Mouse (Mus musculus) left cerebral cortex, adult 2 months (tissue): ENCODE data around the gene Dennd4a. TPM values are rescaled to one million over a fixed set of nuclear protein-coding genes. Genes with fewer than 3 reads are reported as not detected.

Experiments used
- DNase-seq, 2 experiments: peaks; one replicate each; pipeline ENCODE4 v3.0.0; 2021 to 2022; ENCODE audit warnings: low spot score in 2 of 2, mixed read lengths in 1 of 2; ENCODE audit errors: extremely low spot score in 1 of 2
- H3K27ac ChIP-seq: fragments of 200-600 bp; 2 replicates; pipeline ENCODE4 v1.8.1; 2022
- H3K4me3 ChIP-seq: fragments of 200-600 bp; 2 replicates; pipeline ENCODE4 v1.8.1; 2022
- CTCF ChIP-seq: fragments of 200-600 bp; IDR thresholded peaks from 2 replicates; pipeline ENCODE4 v1.8.1; 2022; ENCODE audit warnings: antibody characterized with exemption, mild to moderate bottlenecking, moderate library complexity
- intact Hi-C: fragments of 180-260 bp; cut with DNase I; formaldehyde crosslinking; loops from one replicate; pipeline ENCODE4 v1.15.1; 2025
- total RNA-seq, 2 experiments: library from RNA; stranded (reverse); gene quantifications; 2 replicates each; pipeline ENCODE4 v1.2.3; 2021

Gene Dennd4a
- total RNA-seq, 2 experiments from 2014 or later = 58.8 to 63.3 TPM

GRCm38 (mm10) chr9:64896605-64897004 lies 85.5 kb downstream of the Dennd4a start:
- Histone ChIP-seq H3K4me3 (no peak overlapping the region), H3K27ac (peak overlapping the region; percentile 47; the same call in 1 of the 2 replicates)
- DNase-seq = no peak
- intact Hi-C loops = no loop called here
- no peak for TF ChIP-seq CTCF

- TF ChIP-seq CTCF = no peak
- Histone ChIP-seq H3K4me3 (no peak overlapping the region), H3K27ac (no peak overlapping the region)
- intact Hi-C loops = loop anchor here (2.0 kb wide), 1 partner anchor 58 kb away; the partner anchor contains the start of gene Ints14
- DNase-seq = no peak
Observed at GRCm38 (mm10) chr9:64902866-64903265, 91.7 kb downstream of the Dennd4a start.

- no peak overlapping the region for H3K27ac ChIP-seq
- DNase-seq = peak; percentile 57 to 66
- intact Hi-C loops = loop anchor here (2.0 kb wide), 1 partner anchor 57 kb away; the partner anchor contains the start of gene Ints14
- H3K4me3 ChIP-seq = no peak overlapping the region
- peak; percentile 93 for TF ChIP-seq CTCF
Observed at GRCm38 (mm10) chr9:64903386-64903785, 92.2 kb downstream of the Dennd4a start.

GRCm38 (mm10) chr9:64904917-64905640 lies 93.9 kb downstream of the Dennd4a start:
- intact Hi-C loops = no loop called here
- no peak for TF ChIP-seq CTCF
- DNase-seq = no peak
- H3K4me3 ChIP-seq = no peak overlapping the region
- no peak overlapping the region for H3K27ac ChIP-seq

GRCm38 (mm10) chr9:64907441-64907840 lies 96.3 kb downstream of the Dennd4a start:
- DNase-seq = no peak
- intact Hi-C loops = no loop called here
- TF ChIP-seq CTCF = no peak
- Histone ChIP-seq H3K27ac (no peak overlapping the region), H3K4me3 (no peak overlapping the region)

- no peak for DNase-seq
- Histone ChIP-seq H3K4me3 (no peak overlapping the region), H3K27ac (no peak overlapping the region)
- TF ChIP-seq CTCF = no peak
- intact Hi-C loops = no loop called here
Observed at GRCm38 (mm10) chr9:64913406-64913805, 102.3 kb downstream of the Dennd4a start.

- no peak for TF ChIP-seq CTCF
- no peak overlapping the region for H3K4me3 ChIP-seq
- intact Hi-C loops = no loop called here
- DNase-seq = no peak
- no peak overlapping the region for H3K27ac ChIP-seq
Observed at GRCm38 (mm10) chr9:64913973-64914372, 102.8 kb downstream of the Dennd4a start.

- TF ChIP-seq CTCF = no peak
- DNase-seq = no peak
- no peak overlapping the region for H3K27ac ChIP-seq
- no peak overlapping the region for H3K4me3 ChIP-seq
- intact Hi-C loops = no loop called here
Observed at GRCm38 (mm10) chr9:64914629-64915028, 103.5 kb downstream of the Dennd4a start.

- intact Hi-C loops = no loop called here
- Histone ChIP-seq H3K4me3 (no peak overlapping the region), H3K27ac (no peak overlapping the region)
- DNase-seq = no peak
- TF ChIP-seq CTCF = no peak
Observed at GRCm38 (mm10) chr9:64918560-64918959, 107.4 kb downstream of the Dennd4a start.

GRCm38 (mm10) chr9:64925771-64926170 lies 114.6 kb downstream of the Dennd4a start:
- Histone ChIP-seq H3K4me3 (no peak overlapping the region), H3K27ac (peak overlapping the region; percentile 82)
- no peak for DNase-seq
- TF ChIP-seq CTCF = no peak
- intact Hi-C loops = loop anchor here (5.0 kb wide), 1 partner anchor 398 kb away; no protein-coding TSS in a partner anchor

- intact Hi-C loops = loop anchor here (5.0 kb wide), 1 partner anchor 399 kb away; no protein-coding TSS in a partner anchor
- no peak for TF ChIP-seq CTCF
- Histone ChIP-seq H3K27ac (peak overlapping the region; percentile 82), H3K4me3 (no peak overlapping the region)
- DNase-seq = peak; percentile 55 to 77
Observed at GRCm38 (mm10) chr9:64926201-64926991, 115.3 kb downstream of the Dennd4a start.

- Histone ChIP-seq H3K27ac (no peak overlapping the region), H3K4me3 (no peak overlapping the region)
- TF ChIP-seq CTCF = no peak
- intact Hi-C loops = no loop called here
- no peak for DNase-seq
Observed at GRCm38 (mm10) chr9:64930256-64930655, 119.1 kb downstream of the Dennd4a start.
